Mouse (Mus musculus) embryonic facial prominence, embryonic 11.5 days (tissue): ENCODE results near the gene Lrmda. TPM values are rescaled to one million over a fixed set of nuclear protein-coding genes. Genes with fewer than 3 reads are reported as not detected.

Source experiments
- ATAC-seq: fragments of 200-750 bp; cut with Nextera tagmentation; replicated peaks from 2 replicates; pipeline ENCODE4 v1.8.0; 2017; ENCODE audit warnings: low read depth; ENCODE audit not compliant: insufficient number of reproducible peaks, low FRiP score, low TSS enrichment
- DNase-seq: peaks from one replicate; pipeline ENCODE4 v3.0.0-alpha.2; 2015; ENCODE audit warnings: low spot score
- H3K27ac ChIP-seq: fragments of 300-500 bp; sonication (generic); replicated peaks from 2 replicates; pipeline ENCODE4 v1.5.1; 2014; ENCODE audit warnings: mild to moderate bottlenecking, low read depth, low read length, control low read depth
- H3K27me3 ChIP-seq: fragments of 300-500 bp; sonication (generic); 2 replicates; pipeline ENCODE4 v1.6.1; 2014; ENCODE audit warnings: mild to moderate bottlenecking, low read length, moderate library complexity, mixed read lengths; ENCODE audit not compliant: control insufficient read depth, insufficient read depth
- H3K36me3 ChIP-seq: fragments of 300-500 bp; sonication (generic); replicated peaks from 2 replicates; pipeline ENCODE4 v1.6.1; 2014; ENCODE audit warnings: low read depth, mild to moderate bottlenecking, low read length, moderate library complexity, mixed read lengths; ENCODE audit not compliant: control insufficient read depth, insufficient read depth
- H3K4me1 ChIP-seq: fragments of 300-500 bp; sonication (generic); 2 replicates; pipeline ENCODE4 v1.6.1; 2014; ENCODE audit warnings: low read length, mixed read lengths; ENCODE audit not compliant: control insufficient read depth, insufficient read depth
- H3K4me2 ChIP-seq: fragments of 300-500 bp; sonication (generic); 2 replicates; pipeline ENCODE4 v1.6.1; 2014; ENCODE audit warnings: low read depth, mild to moderate bottlenecking, control low read depth, low read length, moderate library complexity
- H3K4me3 ChIP-seq: fragments of 300-500 bp; sonication (generic); 2 replicates; pipeline ENCODE4 v1.5.1; 2014; ENCODE audit warnings: low read depth, low read length, control low read depth
- H3K9ac ChIP-seq: fragments of 300-500 bp; sonication (generic); replicated peaks from 2 replicates; pipeline ENCODE4 v1.6.1; 2014; ENCODE audit warnings: mild to moderate bottlenecking, control low read depth, low read length
- H3K9me3 ChIP-seq: fragments of 300-500 bp; sonication (generic); replicated peaks from 2 replicates; pipeline ENCODE4 v1.6.1; 2016; ENCODE audit warnings: mild to moderate bottlenecking, low read length, inconsistent platforms, mixed read lengths; ENCODE audit not compliant: control insufficient read depth
- WGBS: fragments of 180-500 bp; shearing (Covaris S2); extraction: QIAGEN DNeasy Blood & Tissue Kit; methylation state at CpG from one replicate; pipeline ENCODE4 v1.1.7; 2014; 5-methylcytosine and 5-hydroxymethylcytosine counted together
- polyA plus RNA-seq: library from polyadenylated mRNA; unstranded; fragments of >200 nt; fragmentation: Nextera tagmentation; extraction: Ambion mirVana; gene quantifications from 2 replicates; pipeline ENCODE4 v1.2.1, GENCODE M21; 2014

The Lrmda gene
- polyA plus RNA-seq, 1 experiment from 2014 or later: 0.22 TPM

DNA sequence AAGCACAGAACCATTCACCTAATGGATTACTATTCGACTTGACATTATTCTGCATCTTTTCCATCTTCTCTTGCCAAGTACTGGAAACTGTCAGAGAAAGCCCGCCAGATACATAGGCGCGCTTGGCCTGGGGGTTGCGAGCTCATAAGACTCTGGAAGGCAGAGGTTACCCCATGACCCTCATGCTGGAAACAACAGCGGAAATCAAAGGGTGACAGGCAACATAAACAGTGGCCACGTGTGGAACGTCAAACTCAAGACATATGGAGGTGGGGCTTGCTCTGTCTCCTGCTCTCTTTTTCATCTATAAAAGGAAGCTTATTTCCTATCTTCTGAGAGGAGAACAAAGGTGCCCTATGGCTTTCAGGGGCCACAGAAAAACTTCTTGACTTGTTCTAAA lies 351.6 kb downstream of the Lrmda start:
- no peak for ATAC-seq
- 46% methylated on average over 8 of the region's 8 CpGs for WGBS
- no peak overlapping the region for H3K9ac ChIP-seq
- H3K27me3 ChIP-seq: no peaks in the 10 kb centered on the region
- H3K36me3 ChIP-seq: no peaks in the 10 kb centered on the region
- DNase-seq: peak; percentile 38
- no peaks in the 10 kb centered on the region for H3K4me1 ChIP-seq
- H3K4me3 ChIP-seq: no peak overlapping the region
- H3K27ac ChIP-seq: no peak overlapping the region
- no peaks in the 10 kb centered on the region for H3K9me3 ChIP-seq
- H3K4me2 ChIP-seq: no peak overlapping the region

GRCm38 (mm10) chr14:22372666-22373360 lies 353.3 kb downstream of the Lrmda start:
- no peaks in the 10 kb centered on the region for H3K4me1 ChIP-seq
- H3K27ac ChIP-seq: no peak overlapping the region
- ATAC-seq (no peak), DNase-seq (no peak)
- no peak overlapping the region for H3K4me2 ChIP-seq
- H3K27me3 ChIP-seq: no peaks in the 10 kb centered on the region
- no peaks in the 10 kb centered on the region for H3K9me3 ChIP-seq
- H3K36me3 ChIP-seq: no peaks in the 10 kb centered on the region
- no peak overlapping the region for H3K9ac ChIP-seq
- WGBS: 82% methylated on average over 9 of the region's 9 CpGs
- no peak overlapping the region for H3K4me3 ChIP-seq

- H3K27ac ChIP-seq: no peak overlapping the region
- H3K4me2 ChIP-seq: no peak overlapping the region
- 50% methylated on average over 3 of the region's 3 CpGs for WGBS
Observed at GRCm38 (mm10) chr14:22373361-22373745, 353.8 kb downstream of the Lrmda start.

GRCm38 (mm10) chr14:22377148-22377547 lies 357.6 kb downstream of the Lrmda start:
- Histone ChIP-seq H3K4me2 (no peak overlapping the region), H3K4me1 (no peaks in the 10 kb centered on the region), H3K4me3 (no peak overlapping the region), H3K9ac (no peak overlapping the region), H3K27me3 (no peaks in the 10 kb centered on the region), H3K27ac (no peak overlapping the region), H3K36me3 (no peaks in the 10 kb centered on the region), H3K9me3 (no peaks in the 10 kb centered on the region)
- ATAC-seq (no peak), DNase-seq (no peak)
- WGBS: 93% methylated on average over 1 of the region's 1 CpGs

More at GRCm38 (mm10) chr14:22373361-22373745, 353.8 kb downstream of the Lrmda start:
- Histone ChIP-seq H3K4me1 (no peaks in the 10 kb centered on the region), H3K9me3 (no peaks in the 10 kb centered on the region), H3K27me3 (no peaks in the 10 kb centered on the region), H3K4me3 (no peak overlapping the region), H3K9ac (no peak overlapping the region), H3K36me3 (no peaks in the 10 kb centered on the region)
- DNase-seq (peak; percentile 34), ATAC-seq (no peak)

GRCm38 (mm10) chr14:22382101-22382500 lies 362.6 kb downstream of the Lrmda start:
- Histone ChIP-seq H3K27me3 (no peaks in the 10 kb centered on the region), H3K9me3 (no peaks in the 10 kb centered on the region), H3K36me3 (no peaks in the 10 kb centered on the region), H3K4me1 (no peaks in the 10 kb centered on the region), H3K9ac (no peak overlapping the region), H3K27ac (no peak overlapping the region), H3K4me3 (no peak overlapping the region), H3K4me2 (no peak overlapping the region)
- ATAC-seq (no peak), DNase-seq (no peak)
- WGBS: 81% methylated on average over 4 of the region's 4 CpGs

DNA sequence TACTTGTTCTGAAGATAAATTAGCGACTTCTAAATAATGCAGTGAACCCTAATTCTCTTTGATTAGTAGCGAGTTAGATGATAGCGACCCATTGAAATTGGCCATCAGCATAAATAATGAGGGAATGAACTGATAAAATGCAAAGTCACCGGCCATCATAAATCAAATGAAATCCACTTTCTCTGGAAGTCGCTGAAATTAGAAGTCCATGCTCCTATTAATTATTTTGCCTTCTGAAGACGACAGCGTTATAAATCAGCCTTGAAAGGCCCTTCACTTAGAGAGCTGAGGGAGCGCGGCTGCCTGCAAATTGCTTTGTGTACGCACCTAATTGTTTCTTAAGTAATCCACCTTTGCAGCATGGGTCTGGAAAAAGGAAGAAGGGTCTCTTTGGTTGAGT lies 374.1 kb downstream of the Lrmda start:
- no peak overlapping the region for H3K9ac ChIP-seq
- H3K4me3 ChIP-seq: no peak overlapping the region
- no peaks in the 10 kb centered on the region for H3K4me1 ChIP-seq
- H3K27ac ChIP-seq: no peak overlapping the region
- no peak for DNase-seq
- 85% methylated on average over 10 of the region's 10 CpGs for WGBS
- no peaks in the 10 kb centered on the region for H3K36me3 ChIP-seq
- H3K4me2 ChIP-seq: no peak overlapping the region
- no peak for ATAC-seq
- no peaks in the 10 kb centered on the region for H3K27me3 ChIP-seq
- no peaks in the 10 kb centered on the region for H3K9me3 ChIP-seq

DNA sequence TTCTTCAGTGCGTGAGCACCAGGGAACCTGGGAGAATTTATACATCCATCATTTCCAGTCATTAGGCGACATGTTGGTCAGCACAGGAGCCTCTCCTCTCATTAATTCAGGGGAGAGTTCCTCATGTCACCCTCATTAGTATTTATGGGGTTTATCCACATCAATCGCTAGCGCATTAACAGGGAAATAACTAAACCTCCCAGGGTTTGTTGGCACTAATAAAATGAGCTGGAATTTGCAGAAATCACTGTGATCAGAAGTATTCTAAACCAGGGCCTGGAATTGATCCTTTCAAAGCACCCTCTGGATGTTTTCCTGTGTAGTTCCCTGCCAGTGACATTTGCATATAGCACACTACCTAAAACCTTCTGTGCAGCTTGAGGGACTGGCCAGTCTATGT lies 382.9 kb downstream of the Lrmda start:
- Histone ChIP-seq H3K27ac (no peak overlapping the region), H3K9me3 (no peaks in the 10 kb centered on the region), H3K4me1 (no peaks in the 10 kb centered on the region), H3K36me3 (no peaks in the 10 kb centered on the region), H3K4me2 (no peak overlapping the region), H3K27me3 (no peaks in the 10 kb centered on the region), H3K9ac (no peak overlapping the region), H3K4me3 (no peak overlapping the region)
- DNase-seq (no peak), ATAC-seq (no peak)
- WGBS: 79% methylated on average over 4 of the region's 4 CpGs

GRCm38 (mm10) chr14:22406623-22407022 lies 387.1 kb downstream of the Lrmda start:
- H3K27me3 ChIP-seq: no peaks in the 10 kb centered on the region

More at GRCm38 (mm10) chr14:22406623-22407022, 387.1 kb downstream of the Lrmda start:
- ATAC-seq: no peak
- Histone ChIP-seq H3K9ac (no peak overlapping the region), H3K4me1 (no peaks in the 10 kb centered on the region), H3K4me3 (no peak overlapping the region), H3K9me3 (no peaks in the 10 kb centered on the region), H3K27ac (no peak overlapping the region), H3K36me3 (no peaks in the 10 kb centered on the region), H3K4me2 (no peak overlapping the region)
- WGBS: 89% methylated on average over 5 of the region's 5 CpGs
- no peak for DNase-seq
